Mouse (Mus musculus) heart, embryonic 16.5 days (tissue): Measurements from ENCODE around the gene Baiap2l2. TPM values are rescaled to one million over a fixed set of nuclear protein-coding genes. Genes with fewer than 3 reads are reported as not detected.

Experiments
- ATAC-seq: fragments of 200-750 bp; cut with Nextera tagmentation; replicated peaks from 2 replicates; pipeline ENCODE4 v1.8.0; 2017; ENCODE audit warnings: moderate number of reproducible peaks; ENCODE audit not compliant: insufficient read depth, low FRiP score; ENCODE audit errors: extremely low read depth
- H3K27ac ChIP-seq: fragments of 300-500 bp; sonication (generic); 2 replicates; pipeline ENCODE4 v1.5.1; 2014; ENCODE audit warnings: mild to moderate bottlenecking, low read length, control low read depth, moderate library complexity
- H3K27me3 ChIP-seq: fragments of 300-500 bp; sonication (generic); 2 replicates; pipeline ENCODE4 v1.6.1; 2014; ENCODE audit warnings: low read length, mixed read lengths; ENCODE audit not compliant: control insufficient read depth, insufficient read depth
- H3K36me3 ChIP-seq: fragments of 300-500 bp; sonication (generic); 2 replicates; pipeline ENCODE4 v1.6.1; 2014; ENCODE audit not compliant: control insufficient read depth, insufficient read depth
- H3K4me1 ChIP-seq: fragments of 300-500 bp; sonication (generic); 2 replicates; pipeline ENCODE4 v1.6.1; 2014; ENCODE audit warnings: low read length, mixed read lengths; ENCODE audit not compliant: control insufficient read depth, insufficient read depth
- H3K4me2 ChIP-seq: fragments of 300-500 bp; sonication (generic); 2 replicates; pipeline ENCODE4 v1.6.1; 2014; ENCODE audit warnings: low read depth, mild to moderate bottlenecking, control low read depth, low read length
- H3K4me3 ChIP-seq: fragments of 300-500 bp; sonication (generic); 2 replicates; pipeline ENCODE4 v1.5.1; 2014; ENCODE audit warnings: mild to moderate bottlenecking, control low read depth, low read length
- H3K9ac ChIP-seq: fragments of 300-500 bp; sonication (generic); 2 replicates; pipeline ENCODE4 v1.6.1; 2014; ENCODE audit warnings: low read length, control low read depth
- H3K9me3 ChIP-seq: fragments of 300-500 bp; sonication (generic); replicated peaks from 2 replicates; pipeline ENCODE4 v1.6.1; 2016; ENCODE audit warnings: low read length; ENCODE audit not compliant: control insufficient read depth
- WGBS: fragments of 180-500 bp; shearing (Covaris S2); extraction: QIAGEN DNeasy Blood & Tissue Kit; methylation state at CpG from one replicate; pipeline ENCODE4 v1.1.7; 2014; 5-methylcytosine and 5-hydroxymethylcytosine counted together
- polyA plus RNA-seq: library from polyadenylated mRNA; unstranded; fragments of >200 nt; fragmentation: Nextera tagmentation; extraction: Ambion mirVana; gene quantifications from 2 replicates; pipeline ENCODE4 v1.2.1, GENCODE M21; 2015

Baiap2l2 gene
- polyA plus RNA-seq, 1 experiment from 2014 or later: 17.3 TPM

- no peaks in the 10 kb centered on the region for H3K27me3 ChIP-seq
- H3K36me3 ChIP-seq: no peaks in the 10 kb centered on the region
- 91% methylated on average over 7 of the region's 7 CpGs for WGBS
- no peaks in the 10 kb centered on the region for H3K9me3 ChIP-seq
- no peak overlapping the region for H3K4me3 ChIP-seq
- H3K4me2 ChIP-seq: no peak overlapping the region
- no peak overlapping the region for H3K27ac ChIP-seq
- ATAC-seq: no peak
- no peaks in the 10 kb centered on the region for H3K4me1 ChIP-seq
- H3K9ac ChIP-seq: no peak overlapping the region
Measured at GRCm38 (mm10) chr15:79287091-79287490, 1.8 kb upstream of the Baiap2l2 start.

- Histone ChIP-seq H3K27me3 (no peaks in the 10 kb centered on the region), H3K4me3 (no peak overlapping the region), H3K9ac (no peak overlapping the region), H3K36me3 (no peaks in the 10 kb centered on the region), H3K4me2 (no peak overlapping the region), H3K4me1 (peaks cover 5% of the 10 kb centered on the region), H3K9me3 (no peaks in the 10 kb centered on the region), H3K27ac (no peak overlapping the region)
- ATAC-seq: no peak
- 86% methylated on average over 7 of the region's 7 CpGs for WGBS
Measured at GRCm38 (mm10) chr15:79286141-79286540, 804 bp upstream of the Baiap2l2 start.

- H3K4me1 ChIP-seq: peaks cover 5% of the 10 kb centered on the region
- H3K9ac ChIP-seq: no peak overlapping the region
- no peak overlapping the region for H3K4me3 ChIP-seq
- H3K36me3 ChIP-seq: no peaks in the 10 kb centered on the region
- H3K4me2 ChIP-seq: no peak overlapping the region
- H3K27me3 ChIP-seq: no peaks in the 10 kb centered on the region
- H3K27ac ChIP-seq: no peak overlapping the region
- WGBS: 82% methylated on average over 4 of the region's 4 CpGs
- ATAC-seq: no peak
- H3K9me3 ChIP-seq: no peaks in the 10 kb centered on the region
Measured at GRCm38 (mm10) chr15:79283371-79283770, 2.0 kb downstream of the Baiap2l2 start.

- no peak overlapping the region for H3K4me2 ChIP-seq
- H3K9ac ChIP-seq: no peak overlapping the region
- H3K36me3 ChIP-seq: no peaks in the 10 kb centered on the region
- no peak overlapping the region for H3K27ac ChIP-seq
- no peak overlapping the region for H3K4me3 ChIP-seq
- peaks cover 5% of the 10 kb centered on the region for H3K4me1 ChIP-seq
- ATAC-seq: no peak
- 70% methylated on average over 5 of the region's 5 CpGs for WGBS
- no peaks in the 10 kb centered on the region for H3K9me3 ChIP-seq
- H3K27me3 ChIP-seq: no peaks in the 10 kb centered on the region
Measured at GRCm38 (mm10) chr15:79282434-79282833, 2.9 kb downstream of the Baiap2l2 start.

- ATAC-seq: no peak; the same call in 1 of the 2 replicates
- H3K4me3 ChIP-seq: no peak overlapping the region
- no peak overlapping the region for H3K4me2 ChIP-seq
- WGBS: 80% methylated on average over 1 of the region's 1 CpGs
- H3K36me3 ChIP-seq: no peaks in the 10 kb centered on the region
- no peaks in the 10 kb centered on the region for H3K27me3 ChIP-seq
- H3K9me3 ChIP-seq: no peaks in the 10 kb centered on the region
- H3K9ac ChIP-seq: no peak overlapping the region
- H3K4me1 ChIP-seq: peaks cover 5% of the 10 kb centered on the region
- H3K27ac ChIP-seq: no peak overlapping the region
Measured at GRCm38 (mm10) chr15:79281389-79281788, 3.9 kb downstream of the Baiap2l2 start.

- no peak overlapping the region for H3K4me3 ChIP-seq
- H3K27ac ChIP-seq: no peak overlapping the region
- ATAC-seq: no peak
- peaks cover 5% of the 10 kb centered on the region for H3K4me1 ChIP-seq
- WGBS: 49% methylated on average over 5 of the region's 5 CpGs
- H3K27me3 ChIP-seq: no peaks in the 10 kb centered on the region
- H3K9ac ChIP-seq: no peak overlapping the region
- no peak overlapping the region for H3K4me2 ChIP-seq
- H3K9me3 ChIP-seq: no peaks in the 10 kb centered on the region
- H3K36me3 ChIP-seq: no peaks in the 10 kb centered on the region
Measured at GRCm38 (mm10) chr15:79280850-79281249, 4.5 kb downstream of the Baiap2l2 start.

- H3K27ac ChIP-seq: no peak overlapping the region
- H3K36me3 ChIP-seq: no peaks in the 10 kb centered on the region
- H3K4me1 ChIP-seq: peaks cover 5% of the 10 kb centered on the region
- H3K4me3 ChIP-seq: no peak overlapping the region
- H3K4me2 ChIP-seq: no peak overlapping the region
- no peak overlapping the region for H3K9ac ChIP-seq
- H3K9me3 ChIP-seq: no peaks in the 10 kb centered on the region
- ATAC-seq: no peak
- H3K27me3 ChIP-seq: no peaks in the 10 kb centered on the region
- WGBS: 31% methylated on average over 6 of the region's 6 CpGs
Measured at GRCm38 (mm10) chr15:79280209-79280608, 5.1 kb downstream of the Baiap2l2 start.

- Histone ChIP-seq H3K9me3 (no peaks in the 10 kb centered on the region), H3K4me1 (peaks cover 5% of the 10 kb centered on the region), H3K9ac (no peak overlapping the region), H3K27me3 (no peaks in the 10 kb centered on the region), H3K36me3 (no peaks in the 10 kb centered on the region), H3K27ac (no peak overlapping the region), H3K4me3 (no peak overlapping the region), H3K4me2 (no peak overlapping the region)
- ATAC-seq: no peak
- WGBS: 54% methylated on average over 10 of the region's 10 CpGs
Measured at GRCm38 (mm10) chr15:79277728-79278127, 7.6 kb downstream of the Baiap2l2 start.

- Histone ChIP-seq H3K9ac (no peak overlapping the region), H3K27ac (no peak overlapping the region), H3K27me3 (peaks cover 4% of the 10 kb centered on the region; the same call in 1 of the 2 replicates), H3K36me3 (no peaks in the 10 kb centered on the region), H3K4me1 (peaks cover 10% of the 10 kb centered on the region), H3K4me2 (no peak overlapping the region), H3K4me3 (no peak overlapping the region), H3K9me3 (no peaks in the 10 kb centered on the region)
- no peak for ATAC-seq
- WGBS: 53% methylated on average over 10 of the region's 10 CpGs
Measured at GRCm38 (mm10) chr15:79273020-79273419, 12.3 kb downstream of the Baiap2l2 start.
